Mouse (Mus musculus): Measurements from ENCODE around the gene Ctdspl2. TPM values are rescaled to one million over a fixed set of nuclear protein-coding genes. Genes with fewer than 3 reads are reported as not detected.
"Not testable (repeated sequence)": the region's sequence is repeated elsewhere in the genome, so short reads cannot be mapped to it uniquely, and the experiment has no call there.

Gene Ctdspl2
- total RNA-seq (2014; rRNA removed; ENCODE audit: low replicate concordance) = 21.3 and 29.4 TPM in 2 replicates
- polyA plus RNA-seq (2015; fragmentation: Nextera tagmentation; extraction: Ambion mirVana) = 21.4 and 23.4 TPM in 2 replicates

- H3K27ac ChIP-seq (ENCODE audit: low read depth) = peak within 1 kb of the TSS; percentile 99
- H3K27me3 ChIP-seq (ENCODE audit: control insufficient read depth, insufficient read depth, low read length) = no peaks in the 10 kb centered on the region
- DNase-seq (ENCODE audit: low spot score) = peak; percentile 95
- TF ChIP-seq EP300 (IDR thresholded peaks at IDR 0.05; ENCODE audit: low read depth) (no peak), CTCF (IDR thresholded peaks at IDR 0.05; ENCODE audit: low read depth) (no peak)
- peaks cover 16% of the 10 kb centered on the region; the same call in 1 of the 2 replicates for H3K4me1 ChIP-seq (ENCODE audit: control insufficient read depth, insufficient read depth)
- ATAC-seq (ENCODE audit: insufficient read depth, low read depth) = peak; percentile 97
- under 1% methylated on average over 48 of the region's 48 CpGs for WGBS
- peak within 1 kb of the TSS; percentile 97 for H3K4me3 ChIP-seq (ENCODE audit: low read depth, low read length)
- peak within 1 kb of the TSS; percentile 93 for H3K9ac ChIP-seq (replicated peaks; ENCODE audit: low read depth, low read length)
- H3K9me3 ChIP-seq (replicated peaks; ENCODE audit: control insufficient read depth, low read length) = no peaks in the 10 kb centered on the region
- H3K36me3 ChIP-seq (replicated peaks; ENCODE audit: control insufficient read depth, insufficient read depth, low read length) = 0 out of 2 replicates have a peak, but pooled peaks cover 6% of the 10 kb centered on the region
- peak within 1 kb of the TSS; percentile 88 for H3K4me2 ChIP-seq (ENCODE audit: low read depth, low read length)
Observed at GRCm38 (mm10) chr2:121955765-121956223, at the start of gene Ctdspl2, which contains the start of gene Mageb3. TSS of gene Ctdspl2 (plus strand) at chr2:121956001. TSS of gene Mageb3 (minus strand) at chr2:121956092.

GRCm38 (mm10) chr2:121909975-121910374 lies 45.8 kb upstream of the Ctdspl2 start:
- 63% methylated on average over 3 of the region's 3 CpGs for WGBS
- Histone ChIP-seq H3K4me3 (ENCODE audit: low read depth, low read length) (no peak overlapping the region), H3K27ac (ENCODE audit: low read depth) (no peak overlapping the region), H3K4me2 (ENCODE audit: low read depth, low read length) (no peak overlapping the region), H3K4me1 (ENCODE audit: control insufficient read depth, insufficient read depth) (no peaks in the 10 kb centered on the region), H3K9me3 (replicated peaks; ENCODE audit: control insufficient read depth, low read length) (no peaks in the 10 kb centered on the region), H3K9ac (replicated peaks; ENCODE audit: low read depth, low read length) (no peak overlapping the region), H3K27me3 (ENCODE audit: control insufficient read depth, insufficient read depth, low read length) (no peaks in the 10 kb centered on the region), H3K36me3 (replicated peaks; ENCODE audit: control insufficient read depth, insufficient read depth, low read length) (peaks cover 9% of the 10 kb centered on the region)
- ATAC-seq (ENCODE audit: insufficient read depth, low read depth) (no peak), DNase-seq (ENCODE audit: low spot score) (no peak)
- no peak for TF ChIP-seq EP300 (IDR thresholded peaks at IDR 0.05; ENCODE audit: low read depth)
- TF ChIP-seq CTCF (IDR thresholded peaks at IDR 0.05; ENCODE audit: low read depth) = no peak

GRCm38 (mm10) chr2:121916047-121916970 lies 39.5 kb upstream of the Ctdspl2 start:
- Histone ChIP-seq H3K9me3 (replicated peaks; ENCODE audit: control insufficient read depth, low read length) (no peaks in the 10 kb centered on the region), H3K36me3 (replicated peaks; ENCODE audit: control insufficient read depth, insufficient read depth, low read length) (peaks cover 6% of the 10 kb centered on the region; the same call in 1 of the 2 replicates), H3K27me3 (ENCODE audit: control insufficient read depth, insufficient read depth, low read length) (no peaks in the 10 kb centered on the region), H3K4me2 (ENCODE audit: low read depth, low read length) (no peak overlapping the region), H3K4me1 (ENCODE audit: control insufficient read depth, insufficient read depth) (peaks cover 5% of the 10 kb centered on the region; the same call in 1 of the 2 replicates), H3K27ac (ENCODE audit: low read depth) (no peak overlapping the region), H3K4me3 (ENCODE audit: low read depth, low read length) (no peak overlapping the region), H3K9ac (replicated peaks; ENCODE audit: low read depth, low read length) (no peak overlapping the region)
- WGBS = 84% methylated on average over 5 of the region's 5 CpGs
- TF ChIP-seq EP300 (IDR thresholded peaks at IDR 0.05; ENCODE audit: low read depth) = no peak
- TF ChIP-seq CTCF (IDR thresholded peaks at IDR 0.05; ENCODE audit: low read depth) = no peak
- ATAC-seq (ENCODE audit: insufficient read depth, low read depth) = no peak
- DNase-seq (ENCODE audit: low spot score) = peak; percentile 16

GRCm38 (mm10) chr2:121937624-121938023 lies 18.2 kb upstream of the Ctdspl2 start:
- not testable (repeated sequence) for H3K4me3 ChIP-seq (ENCODE audit: low read depth, low read length); ATAC-seq (ENCODE audit: insufficient read depth, low read depth); H3K4me1 ChIP-seq (ENCODE audit: control insufficient read depth, insufficient read depth); H3K9me3 ChIP-seq (replicated peaks; ENCODE audit: control insufficient read depth, low read length); H3K36me3 ChIP-seq (replicated peaks; ENCODE audit: control insufficient read depth, insufficient read depth, low read length); H3K27me3 ChIP-seq (ENCODE audit: control insufficient read depth, insufficient read depth, low read length); H3K27ac ChIP-seq (ENCODE audit: low read depth); H3K9ac ChIP-seq (replicated peaks; ENCODE audit: low read depth, low read length); H3K4me2 ChIP-seq (ENCODE audit: low read depth, low read length); DNase-seq (ENCODE audit: low spot score)
- WGBS = 62% methylated on average over 2 of the region's 2 CpGs

GRCm38 (mm10) chr2:121943364-121943763 lies 12.4 kb upstream of the Ctdspl2 start:
- no peaks in the 10 kb centered on the region for H3K27me3 ChIP-seq (ENCODE audit: control insufficient read depth, insufficient read depth, low read length)
- H3K4me3 ChIP-seq (ENCODE audit: low read depth, low read length) = no peak overlapping the region
- DNase-seq (ENCODE audit: low spot score) = no peak
- no peaks in the 10 kb centered on the region for H3K9me3 ChIP-seq (replicated peaks; ENCODE audit: control insufficient read depth, low read length)
- ATAC-seq (ENCODE audit: insufficient read depth, low read depth) = no peak
- H3K4me2 ChIP-seq (ENCODE audit: low read depth, low read length) = no peak overlapping the region
- no peak overlapping the region for H3K27ac ChIP-seq (ENCODE audit: low read depth)
- H3K4me1 ChIP-seq (ENCODE audit: control insufficient read depth, insufficient read depth) = no peaks in the 10 kb centered on the region
- no peak for TF ChIP-seq EP300 (IDR thresholded peaks at IDR 0.05; ENCODE audit: low read depth)
- no peak for TF ChIP-seq CTCF (IDR thresholded peaks at IDR 0.05; ENCODE audit: low read depth)
- no peak overlapping the region for H3K9ac ChIP-seq (replicated peaks; ENCODE audit: low read depth, low read length)
- no peaks in the 10 kb centered on the region for H3K36me3 ChIP-seq (replicated peaks; ENCODE audit: control insufficient read depth, insufficient read depth, low read length)
- WGBS = 69% methylated on average over 3 of the region's 3 CpGs
